Mouse (Mus musculus): ENCODE measurements around the gene Tmem104.

Tmem104 gene

GRCm38 (mm10) chr11:115228430-115228829 lies 41.1 kb downstream of the Tmem104 start:
- in situ Hi-C loops (cut with MboI, MseI): no loop called here

GRCm38 (mm10) chr11:115229021-115229930 lies 42.0 kb downstream of the Tmem104 start:
- in situ Hi-C loops (cut with MboI, MseI): no loop called here

GRCm38 (mm10) chr11:115231168-115231915 lies 44.1 kb downstream of the Tmem104 start:
- in situ Hi-C loops (cut with MboI, MseI): no loop called here

- in situ Hi-C loops (cut with MboI, MseI): no loop called here
Measured at GRCm38 (mm10) chr11:115231924-115232323, 44.6 kb downstream of the Tmem104 start.

- in situ Hi-C loops (cut with MboI, MseI): no loop called here
Measured at GRCm38 (mm10) chr11:115232889-115233288, 45.6 kb downstream of the Tmem104 start.

GRCm38 (mm10) chr11:115233526-115234290 lies 46.4 kb downstream of the Tmem104 start:
- in situ Hi-C loops (cut with MboI, MseI): no loop called here

GRCm38 (mm10) chr11:115234320-115235044 lies 47.2 kb downstream of the Tmem104 start:
- in situ Hi-C loops (cut with MboI, MseI): no loop called here

GRCm38 (mm10) chr11:115236570-115236969 lies 49.3 kb downstream of the Tmem104 start:
- in situ Hi-C loops (cut with MboI, MseI): no loop called here

- in situ Hi-C loops (cut with MboI, MseI): no loop called here
Measured at GRCm38 (mm10) chr11:115241402-115241801, 54.1 kb downstream of the Tmem104 start.

GRCm38 (mm10) chr11:115242746-115243145 lies 55.5 kb downstream of the Tmem104 start:
- in situ Hi-C loops (cut with MboI, MseI): no loop called here

- in situ Hi-C loops (cut with MboI, MseI): no loop called here
Measured at GRCm38 (mm10) chr11:115243783-115244182, 56.5 kb downstream of the Tmem104 start.

- in situ Hi-C loops (cut with MboI, MseI): loop anchor here (5.0 kb wide), 1 partner anchor 38 kb away; no protein-coding TSS in a partner anchor
Measured at GRCm38 (mm10) chr11:115244840-115245239, 57.6 kb downstream of the Tmem104 start.

- in situ Hi-C loops (cut with MboI, MseI): loop anchor here (5.0 kb wide), 1 partner anchor 39 kb away; no protein-coding TSS in a partner anchor
Measured at GRCm38 (mm10) chr11:115246386-115246785, 59.1 kb downstream of the Tmem104 start.

- in situ Hi-C loops (cut with MboI, MseI): loop anchor here (5.0 kb wide), 1 partner anchor 40 kb away; no protein-coding TSS in a partner anchor
Measured at GRCm38 (mm10) chr11:115247240-115247639, 60.0 kb downstream of the Tmem104 start.

- in situ Hi-C loops (cut with MboI, MseI): loop anchor here (5.0 kb wide), 1 partner anchor 41 kb away; no protein-coding TSS in a partner anchor
Measured at GRCm38 (mm10) chr11:115247945-115248344, 60.7 kb downstream of the Tmem104 start.

GRCm38 (mm10) chr11:115249721-115250404 lies 62.6 kb downstream of the Tmem104 start:
- in situ Hi-C loops (cut with MboI, MseI): loop anchor here (5.0 kb wide), 1 partner anchor 43 kb away; no protein-coding TSS in a partner anchor

- in situ Hi-C loops (cut with MboI, MseI): no loop called here
Measured at GRCm38 (mm10) chr11:115250405-115251090, 63.3 kb downstream of the Tmem104 start.

GRCm38 (mm10) chr11:115251258-115251657 lies 64.0 kb downstream of the Tmem104 start:
- in situ Hi-C loops (cut with MboI, MseI): no loop called here

GRCm38 (mm10) chr11:115257775-115258510 lies 70.7 kb downstream of the Tmem104 start:
- in situ Hi-C loops (cut with MboI, MseI): no loop called here
